Mouse (Mus musculus): ENCODE results near the gene Gm20716.

- TF ChIP-seq CTCF (IDR thresholded peaks at IDR 0.05; ENCODE audit: extremely low read depth, insufficient read length, insufficient replicate concordance, low read depth, low read length) (no peak), POLR2A (IDR thresholded peaks at IDR 0.05; ENCODE audit: low read depth, low read length) (peak; percentile 73)
Observed at GRCm38 (mm10) chr2:168230026-168230728, at the start of gene Gm20716, which contains the start of the genes Dpm1 and Mocs3.
